Mouse (Mus musculus): ENCODE measurements around the gene Gm10300. TPM values are rescaled to one million over a fixed set of nuclear protein-coding genes. Genes with fewer than 3 reads are reported as not detected.

Gene Gm10300
- polyA plus RNA-seq, 1 experiment from 2014 or later: not detected

DNA sequence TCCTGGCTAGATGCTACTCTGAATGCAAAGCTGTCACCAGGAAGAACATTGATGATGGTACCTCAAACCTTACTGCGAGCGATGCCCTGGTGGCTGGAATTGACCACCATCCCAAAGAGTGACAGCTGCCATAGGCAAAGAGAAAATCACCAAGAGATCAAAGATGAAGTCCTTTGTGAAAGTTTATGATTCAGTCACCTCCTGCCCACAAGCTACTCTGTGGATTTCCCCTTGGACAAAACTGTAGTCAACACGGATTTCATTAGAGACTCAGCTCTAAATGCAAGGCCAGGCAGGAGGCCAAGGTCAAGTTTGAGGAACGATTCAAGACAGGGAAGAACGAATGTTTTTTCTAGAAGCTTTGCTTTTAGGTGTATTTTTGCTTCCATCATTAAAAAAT, 19.4 kb downstream of the Gm10300 start:
- H3K9ac ChIP-seq: no peak overlapping the region
- no peak overlapping the region for H3K4me2 ChIP-seq (replicated peaks)
- no peak for DNase-seq (ENCODE audit: low spot score)
- H3K27ac ChIP-seq: no peak overlapping the region
- H3K9me3 ChIP-seq (ENCODE audit: control insufficient read depth, low read length): no peaks in the 10 kb centered on the region
- WGBS: 90% methylated on average over 5 of the region's 5 CpGs
- ATAC-seq (ENCODE audit: low FRiP score): no peak
- no peaks in the 10 kb centered on the region for H3K4me1 ChIP-seq (replicated peaks; ENCODE audit: control insufficient read depth, insufficient read depth, low read length)
- H3K4me3 ChIP-seq (replicated peaks; ENCODE audit: low read length): no peak overlapping the region
- H3K36me3 ChIP-seq (replicated peaks; ENCODE audit: control insufficient read depth, insufficient read depth): no peaks in the 10 kb centered on the region
- no peaks in the 10 kb centered on the region for H3K27me3 ChIP-seq (ENCODE audit: control insufficient read depth, insufficient read depth, low read length)

DNA sequence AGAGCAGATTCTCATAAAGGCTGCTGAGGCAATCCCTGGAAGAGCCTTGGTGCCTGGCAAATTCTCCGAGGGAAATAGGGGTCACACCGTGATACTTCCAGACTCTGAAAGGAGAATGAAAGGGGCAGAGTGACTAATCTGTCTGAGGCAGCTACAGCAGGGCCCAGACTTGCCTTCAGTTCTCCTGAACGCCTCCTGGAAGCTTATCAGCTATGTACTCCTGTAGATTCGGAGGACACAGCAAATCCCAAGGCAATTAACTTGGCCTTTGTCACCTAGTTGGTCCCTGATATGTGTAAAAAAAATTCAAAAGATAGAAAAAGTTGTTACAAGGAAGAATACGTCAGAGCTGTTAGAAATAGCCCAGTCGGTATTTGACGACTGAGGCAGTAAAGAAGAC, 20.5 kb downstream of the Gm10300 start:
- H3K9ac ChIP-seq: no peak overlapping the region
- 81% methylated on average over 7 of the region's 7 CpGs for WGBS
- H3K4me3 ChIP-seq (replicated peaks; ENCODE audit: low read length): no peak overlapping the region
- no peak for DNase-seq (ENCODE audit: low spot score)
- no peaks in the 10 kb centered on the region for H3K4me1 ChIP-seq (replicated peaks; ENCODE audit: control insufficient read depth, insufficient read depth, low read length)
- no peak for ATAC-seq (ENCODE audit: low FRiP score)
- no peak overlapping the region for H3K4me2 ChIP-seq (replicated peaks)
- no peaks in the 10 kb centered on the region for H3K9me3 ChIP-seq (ENCODE audit: control insufficient read depth, low read length)
- H3K27ac ChIP-seq: no peak overlapping the region
- no peaks in the 10 kb centered on the region for H3K27me3 ChIP-seq (ENCODE audit: control insufficient read depth, insufficient read depth, low read length)
- no peaks in the 10 kb centered on the region for H3K36me3 ChIP-seq (replicated peaks; ENCODE audit: control insufficient read depth, insufficient read depth)

- DNase-seq (ENCODE audit: low spot score): no peak
- no peak overlapping the region for H3K4me2 ChIP-seq (replicated peaks)
- no peaks in the 10 kb centered on the region for H3K9me3 ChIP-seq (ENCODE audit: control insufficient read depth, low read length)
- H3K4me1 ChIP-seq (replicated peaks; ENCODE audit: control insufficient read depth, insufficient read depth, low read length): no peaks in the 10 kb centered on the region
- H3K9ac ChIP-seq: no peak overlapping the region
- no peaks in the 10 kb centered on the region for H3K36me3 ChIP-seq (replicated peaks; ENCODE audit: control insufficient read depth, insufficient read depth)
- H3K27ac ChIP-seq: no peak overlapping the region
- no peak overlapping the region for H3K4me3 ChIP-seq (replicated peaks; ENCODE audit: low read length)
- WGBS: 77% methylated on average over 5 of the region's 5 CpGs
- ATAC-seq (ENCODE audit: low FRiP score): no peak
- no peaks in the 10 kb centered on the region for H3K27me3 ChIP-seq (ENCODE audit: control insufficient read depth, insufficient read depth, low read length)
Observed at GRCm38 (mm10) chr4:132099548-132099947, 25.1 kb downstream of the Gm10300 start.

GRCm38 (mm10) chr4:132101152-132101551, 26.7 kb downstream of the Gm10300 start:
- whole genome bisulfite sequencing: 29% methylated on average over 3 of the region's 3 CpGs
- ATAC-seq (ENCODE audit: low FRiP score): no peak
- H3K27me3 ChIP-seq (ENCODE audit: control insufficient read depth, insufficient read depth, low read length): no peaks in the 10 kb centered on the region
- H3K27ac ChIP-seq: no peak overlapping the region
- DNase-seq (ENCODE audit: low spot score): peak; percentile 63
- no peaks in the 10 kb centered on the region for H3K4me1 ChIP-seq (replicated peaks; ENCODE audit: control insufficient read depth, insufficient read depth, low read length)
- H3K4me3 ChIP-seq (replicated peaks; ENCODE audit: low read length): no peak overlapping the region
- no peak overlapping the region for H3K9ac ChIP-seq
- H3K36me3 ChIP-seq (replicated peaks; ENCODE audit: control insufficient read depth, insufficient read depth): no peaks in the 10 kb centered on the region
- H3K4me2 ChIP-seq (replicated peaks): no peak overlapping the region
- no peaks in the 10 kb centered on the region for H3K9me3 ChIP-seq (ENCODE audit: control insufficient read depth, low read length)

DNA sequence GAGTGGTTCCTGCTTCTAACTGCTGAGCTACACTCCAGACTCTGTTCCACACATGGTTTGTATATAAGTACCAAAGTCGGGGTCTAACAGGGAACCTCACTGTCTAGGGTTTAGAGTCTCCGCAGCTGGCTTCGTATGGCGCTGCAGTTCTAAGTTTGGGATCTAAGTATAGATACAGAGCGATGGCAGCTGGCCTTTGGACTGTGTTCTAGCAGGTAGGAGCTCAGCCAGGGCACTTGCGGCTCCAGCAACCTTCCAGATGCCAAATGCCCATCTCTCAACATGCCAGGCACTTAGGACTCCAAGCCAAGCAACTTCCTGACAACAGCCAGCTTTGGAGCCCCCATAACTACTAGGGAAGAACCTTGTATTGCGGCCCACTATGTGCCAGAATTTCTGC, 33.7 kb downstream of the Gm10300 start:
- Histone ChIP-seq H3K36me3 (replicated peaks; ENCODE audit: control insufficient read depth, insufficient read depth) (no peaks in the 10 kb centered on the region), H3K9me3 (ENCODE audit: control insufficient read depth, low read length) (no peaks in the 10 kb centered on the region), H3K27me3 (ENCODE audit: control insufficient read depth, insufficient read depth, low read length) (peaks cover 1% of the 10 kb centered on the region; the same call in 1 of the 2 replicates), H3K9ac (no peak overlapping the region), H3K27ac (no peak overlapping the region), H3K4me2 (replicated peaks) (no peak overlapping the region), H3K4me1 (replicated peaks; ENCODE audit: control insufficient read depth, insufficient read depth, low read length) (no peaks in the 10 kb centered on the region), H3K4me3 (replicated peaks; ENCODE audit: low read length) (no peak overlapping the region)
- no peak for ATAC-seq (ENCODE audit: low FRiP score)
- WGBS: 93% methylated on average over 7 of the region's 7 CpGs
- DNase-seq (ENCODE audit: low spot score): no peak

- Histone ChIP-seq H3K36me3 (replicated peaks; ENCODE audit: control insufficient read depth, insufficient read depth) (no peaks in the 10 kb centered on the region), H3K4me1 (replicated peaks; ENCODE audit: control insufficient read depth, insufficient read depth, low read length) (no peaks in the 10 kb centered on the region), H3K4me3 (replicated peaks; ENCODE audit: low read length) (no peak overlapping the region), H3K9me3 (ENCODE audit: control insufficient read depth, low read length) (no peaks in the 10 kb centered on the region), H3K4me2 (replicated peaks) (no peak overlapping the region), H3K27ac (no peak overlapping the region), H3K9ac (no peak overlapping the region), H3K27me3 (ENCODE audit: control insufficient read depth, insufficient read depth, low read length) (peaks cover 6% of the 10 kb centered on the region; the same call in 1 of the 2 replicates)
- DNase-seq (ENCODE audit: low spot score): no peak
- WGBS: 17% methylated on average over 4 of the region's 4 CpGs
- no peak for ATAC-seq (ENCODE audit: low FRiP score)
Observed at GRCm38 (mm10) chr4:132111227-132111626, 36.7 kb downstream of the Gm10300 start.

DNA sequence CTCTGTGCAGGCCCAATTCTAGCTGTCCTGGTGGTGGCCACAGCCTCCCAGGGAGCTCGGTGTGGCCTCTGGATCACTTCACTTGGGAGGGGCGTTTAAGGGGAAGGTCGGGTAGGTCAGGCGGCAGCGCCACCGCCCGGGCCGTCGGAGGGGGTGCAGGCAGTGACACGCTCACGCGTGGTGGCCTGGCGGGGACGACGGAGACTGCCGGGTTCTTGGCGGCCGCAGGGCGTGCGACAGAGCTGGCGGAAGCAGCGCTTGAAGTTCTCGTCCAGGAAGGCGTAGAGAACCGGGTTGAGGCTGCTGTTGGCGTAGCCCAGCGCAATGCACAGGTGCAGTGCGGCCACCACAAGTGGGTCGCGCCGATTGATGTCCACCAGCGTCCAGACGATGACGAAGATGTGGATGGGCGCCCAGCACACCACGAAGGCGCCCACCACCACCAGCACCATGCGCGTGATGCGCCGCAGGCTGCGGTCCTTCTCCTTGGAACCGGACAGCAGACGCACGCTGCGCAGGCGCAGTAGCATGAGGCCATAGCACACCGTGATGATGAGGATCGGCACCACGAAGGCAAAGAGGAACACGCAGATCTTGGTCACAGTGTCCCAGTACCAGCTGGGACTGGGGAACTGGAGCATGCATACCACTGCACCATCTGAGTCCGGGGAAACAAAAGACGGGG, 39.1 kb downstream of the Gm10300 start:
- DNase-seq (ENCODE audit: low spot score): peak; percentile 26
- peaks cover 6% of the 10 kb centered on the region; the same call in 1 of the 2 replicates for H3K27me3 ChIP-seq (ENCODE audit: control insufficient read depth, insufficient read depth, low read length)
- H3K9me3 ChIP-seq (ENCODE audit: control insufficient read depth, low read length): no peaks in the 10 kb centered on the region
- H3K4me3 ChIP-seq (replicated peaks; ENCODE audit: low read length): peak overlapping the region; percentile 30
- H3K9ac ChIP-seq: peak overlapping the region; percentile 39; the same call in 1 of the 2 replicates
- H3K4me1 ChIP-seq (replicated peaks; ENCODE audit: control insufficient read depth, insufficient read depth, low read length): no peaks in the 10 kb centered on the region
- no peak overlapping the region for H3K27ac ChIP-seq
- ATAC-seq (ENCODE audit: low FRiP score): no peak
- H3K36me3 ChIP-seq (replicated peaks; ENCODE audit: control insufficient read depth, insufficient read depth): no peaks in the 10 kb centered on the region
- 46% methylated on average over 53 of the region's 53 CpGs for WGBS
- peak overlapping the region; percentile 54 for H3K4me2 ChIP-seq (replicated peaks)

- H3K4me2 ChIP-seq (replicated peaks): no peak overlapping the region
- no peak overlapping the region for H3K9ac ChIP-seq
- ATAC-seq (ENCODE audit: low FRiP score) (no peak), DNase-seq (ENCODE audit: low spot score) (no peak)
- no peaks in the 10 kb centered on the region for H3K36me3 ChIP-seq (replicated peaks; ENCODE audit: control insufficient read depth, insufficient read depth)
- H3K27me3 ChIP-seq (ENCODE audit: control insufficient read depth, insufficient read depth, low read length): 0 out of 2 replicates have a peak, but pooled peaks cover 6% of the 10 kb centered on the region
- H3K9me3 ChIP-seq (ENCODE audit: control insufficient read depth, low read length): no peaks in the 10 kb centered on the region
- no peaks in the 10 kb centered on the region for H3K4me1 ChIP-seq (replicated peaks; ENCODE audit: control insufficient read depth, insufficient read depth, low read length)
- WGBS: 90% methylated on average over 4 of the region's 4 CpGs
- H3K4me3 ChIP-seq (replicated peaks; ENCODE audit: low read length): no peak overlapping the region
- H3K27ac ChIP-seq: no peak overlapping the region
Observed at GRCm38 (mm10) chr4:132116315-132116714, 41.8 kb downstream of the Gm10300 start.

DNA sequence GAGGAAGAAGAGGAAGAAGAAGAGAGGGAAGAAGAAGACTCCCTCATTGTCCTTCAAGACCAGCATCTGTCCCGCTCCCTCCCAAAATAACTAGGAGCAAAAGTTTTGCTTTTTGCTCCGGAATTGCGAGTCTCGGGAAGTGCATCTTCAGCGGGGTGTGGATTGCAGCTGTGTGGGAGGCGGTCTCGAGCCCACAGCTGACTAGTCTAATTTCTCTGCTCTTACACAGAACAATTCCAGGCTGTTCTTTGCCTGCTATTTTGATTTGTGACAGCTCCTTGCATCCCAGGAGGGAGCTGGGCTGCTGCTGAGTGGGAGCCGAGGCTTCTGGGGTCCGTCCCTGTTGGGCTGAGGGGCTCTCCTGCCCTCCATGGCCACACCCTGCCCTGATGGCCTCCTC, 45.1 kb downstream of the Gm10300 start:
- DNase-seq (ENCODE audit: low spot score) (no peak), ATAC-seq (ENCODE audit: low FRiP score) (no peak)
- Histone ChIP-seq H3K4me2 (replicated peaks) (no peak overlapping the region), H3K9me3 (ENCODE audit: control insufficient read depth, low read length) (no peaks in the 10 kb centered on the region), H3K27ac (no peak overlapping the region), H3K36me3 (replicated peaks; ENCODE audit: control insufficient read depth, insufficient read depth) (no peaks in the 10 kb centered on the region), H3K27me3 (ENCODE audit: control insufficient read depth, insufficient read depth, low read length) (no peaks in the 10 kb centered on the region), H3K4me1 (replicated peaks; ENCODE audit: control insufficient read depth, insufficient read depth, low read length) (no peaks in the 10 kb centered on the region), H3K4me3 (replicated peaks; ENCODE audit: low read length) (no peak overlapping the region), H3K9ac (no peak overlapping the region)
- WGBS: 62% methylated on average over 9 of the region's 9 CpGs

DNA sequence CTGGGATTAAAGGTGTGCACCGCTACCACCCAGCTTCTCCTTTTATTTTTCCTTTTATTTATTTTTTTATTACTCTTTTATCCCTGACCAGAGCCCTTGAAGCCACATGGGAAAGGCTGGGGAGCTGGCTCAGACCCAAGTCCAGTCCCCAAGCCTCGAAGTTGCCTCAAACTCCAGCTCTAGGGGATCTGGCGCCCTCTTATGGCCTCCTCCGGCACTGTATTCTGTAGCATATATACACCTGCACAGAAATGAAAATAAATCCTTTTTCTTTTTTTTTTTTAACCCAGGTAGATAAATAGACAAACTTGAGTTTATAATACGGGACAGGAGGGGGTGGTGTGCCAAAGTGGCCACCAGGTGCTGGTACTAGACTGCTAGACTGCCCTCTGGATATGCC, 47.2 kb downstream of the Gm10300 start:
- 79% methylated on average over 5 of the region's 5 CpGs for WGBS
- Histone ChIP-seq H3K4me1 (replicated peaks; ENCODE audit: control insufficient read depth, insufficient read depth, low read length) (no peaks in the 10 kb centered on the region), H3K9ac (no peak overlapping the region), H3K27me3 (ENCODE audit: control insufficient read depth, insufficient read depth, low read length) (no peaks in the 10 kb centered on the region), H3K4me2 (replicated peaks) (no peak overlapping the region), H3K27ac (no peak overlapping the region), H3K9me3 (ENCODE audit: control insufficient read depth, low read length) (no peaks in the 10 kb centered on the region), H3K4me3 (replicated peaks; ENCODE audit: low read length) (no peak overlapping the region), H3K36me3 (replicated peaks; ENCODE audit: control insufficient read depth, insufficient read depth) (no peaks in the 10 kb centered on the region)
- ATAC-seq (ENCODE audit: low FRiP score) (no peak), DNase-seq (ENCODE audit: low spot score) (no peak)

Measured in hindbrain, embryonic 14.5 days (tissue).